ENCODE assay signal across 10 mouse cellular contexts in the genomic region with DNA sequence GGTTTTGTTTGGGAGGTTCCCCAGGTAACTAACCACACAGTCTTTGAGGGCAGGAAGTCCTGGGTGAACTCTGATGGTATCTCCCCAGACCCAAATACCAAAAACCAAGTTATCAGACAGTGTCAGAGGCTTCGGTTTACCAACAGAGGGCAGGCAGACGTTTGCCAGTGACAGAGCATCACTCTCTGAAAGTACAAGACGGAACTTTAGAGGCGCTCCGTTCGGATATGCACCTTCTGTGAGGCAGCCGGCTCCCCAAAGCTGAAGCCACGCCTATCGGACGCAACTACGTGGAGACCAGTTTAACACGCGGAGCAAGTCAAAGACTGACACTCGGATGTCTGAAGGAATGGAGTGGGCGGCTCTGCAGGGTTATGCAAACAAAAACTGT. TPM values are rescaled to one million over a fixed set of nuclear protein-coding genes. Genes with fewer than 3 reads are reported as not detected.
DNase-seq lines count a peak whose midpoint lies in the region; ATAC-seq lines count a peak whose summit lies in the region.
"Had no signal": no experiment of that assay in that cellular context is flagged by ENCODE, and none has a peak within 500 bp of the region (broad histone marks: within the 10 kb centered on the region; RNA-seq: fewer than 3 reads in every experiment).

No protein-coding gene starts in this region.

- intact Hi-C loops in heart, postnatal 10 days (cut with DNase I): loop anchor here (2.0 kb wide), 1 partner anchor 13 kb away; no protein-coding TSS in a partner anchor

- H3K9ac ChIP-seq in kidney, embryonic 14.5 days (ENCODE audit: low read depth, low read length): no peak overlapping the region

- no peak for DNase-seq in kidney, adult 8-10 months
- peak; percentile 29 for DNase-seq in ES-CJ7 (ENCODE audit: low read depth, low spot score)
- DNase-seq in heart, postnatal 10 days: peak; percentile 22 to 29
- no peak for DNase-seq in frontal cortex, adult 2 months (ENCODE audit: extremely low spot score in 1 of 2, low spot score in 1 of 2)
- no peak for DNase-seq in spleen, postnatal 14 days (ENCODE audit: low spot score in 2 of 2)
- DNase-seq in left cerebral cortex, adult 9 months (ENCODE audit: low spot score in 2 of 2): no peak
- DNase-seq: retina, postnatal 1 day had no signal

- H3K36me3 ChIP-seq in kidney, embryonic 14.5 days (ENCODE audit: control insufficient read depth, insufficient read depth, low read length): no peaks in the 10 kb centered on the region

- peaks cover 7% of the 10 kb centered on the region; the same call in 1 of the 2 replicates for H3K27me3 ChIP-seq in kidney, embryonic 14.5 days (ENCODE audit: control insufficient read depth, insufficient read depth, low read length)
- H3K27me3 ChIP-seq: Patski had no signal

- 0 out of 2 replicates have a peak, but pooled peaks cover 11% of the 10 kb centered on the region for H3K4me1 ChIP-seq in kidney, embryonic 14.5 days (ENCODE audit: control insufficient read depth, insufficient read depth, low read length)

- WGBS in kidney, embryonic 14.5 days: 31% methylated on average over 15 of the region's 15 CpGs

- peak overlapping the region; percentile 26 for H3K4me2 ChIP-seq in kidney, embryonic 14.5 days (replicated peaks; ENCODE audit: low read depth, low read length)

- H3K27ac ChIP-seq in kidney, embryonic 14.5 days (ENCODE audit: low read depth, low read length): no peak overlapping the region

- no peak overlapping the region for H3K4me3 ChIP-seq in kidney, embryonic 14.5 days (ENCODE audit: low read length)

- no peaks in the 10 kb centered on the region for H3K9me3 ChIP-seq in kidney, embryonic 14.5 days (ENCODE audit: control insufficient read depth, low read length)

- no peak for ATAC-seq in kidney, embryonic 14.5 days (ENCODE audit: low FRiP score, low TSS enrichment)
- ATAC-seq in megakaryocyte progenitor cell, adult 5-6 weeks (replicated peaks; ENCODE audit: poor library complexity): peak; percentile 85
- ATAC-seq: Patski had no signal

RNA-seq across cellular contexts. Expression of gene Msrb3, which starts 3.0 kb away (rescaled TPM):
- polyA plus RNA-seq in kidney, embryonic 14.5 days (2014; fragmentation: Nextera tagmentation; extraction: Ambion mirVana): 10.2 TPM in 2 replicates
- 100 to 1,000 TPM; 131 to 148 TPM for total RNA-seq in heart, postnatal 10 days (2021)
- 0.51 and 1.0 TPM in 2 replicates for total RNA-seq in megakaryocyte progenitor cell, adult 5-6 weeks (2015)
- total RNA-seq in megakaryocyte progenitor cell, adult 5-6 weeks (2017): 1.0 and 1.3 TPM in 2 replicates
- 6.6 and 6.9 TPM in 2 replicates for polyA plus RNA-seq in frontal cortex, adult 2 months (2012; rRNA removed)

Comparison
In these comparisons a context has a peak if more than half of its experiments do, and no peak if none do; other contexts are left out.
1. DNase-seq: peak in ES-CJ7 (single experiment) and heart, postnatal 10 days (2 of 2); none in kidney, adult 8-10 months (0 of 2), frontal cortex, adult 2 months (0 of 2), spleen, postnatal 14 days (0 of 2) and left cerebral cortex, adult 9 months (0 of 2).
2. RNA of gene Msrb3, which starts 3.0 kb away (total RNA-seq): 131 to 148 TPM in heart, postnatal 10 days; 0.51 to 1.3 TPM in megakaryocyte progenitor cell, adult 5-6 weeks; every median in the first group is over 10 times any median in the second.